Mouse (Mus musculus) kidney, adult 10 weeks (tissue): Measurements from ENCODE around the gene Zfp112. TPM values are rescaled to one million over a fixed set of nuclear protein-coding genes. Genes with fewer than 3 reads are reported as not detected.

ENCODE experiments used
- polyA plus RNA-seq: library from polyadenylated mRNA; stranded (reverse); fragments of 350-450 nt; fragmentation: Illumina TruSeq; extraction: RNeasy Lipid Tissue Mini Kit (QIAGEN cat#74804); gene quantifications from one replicate; pipeline ENCODE4 v1.2.3, GENCODE M21; 2014; ENCODE audit warnings: low read depth, low replicate concordance

Gene Zfp112
- polyA plus RNA-seq: 0.89 TPM

DNA sequence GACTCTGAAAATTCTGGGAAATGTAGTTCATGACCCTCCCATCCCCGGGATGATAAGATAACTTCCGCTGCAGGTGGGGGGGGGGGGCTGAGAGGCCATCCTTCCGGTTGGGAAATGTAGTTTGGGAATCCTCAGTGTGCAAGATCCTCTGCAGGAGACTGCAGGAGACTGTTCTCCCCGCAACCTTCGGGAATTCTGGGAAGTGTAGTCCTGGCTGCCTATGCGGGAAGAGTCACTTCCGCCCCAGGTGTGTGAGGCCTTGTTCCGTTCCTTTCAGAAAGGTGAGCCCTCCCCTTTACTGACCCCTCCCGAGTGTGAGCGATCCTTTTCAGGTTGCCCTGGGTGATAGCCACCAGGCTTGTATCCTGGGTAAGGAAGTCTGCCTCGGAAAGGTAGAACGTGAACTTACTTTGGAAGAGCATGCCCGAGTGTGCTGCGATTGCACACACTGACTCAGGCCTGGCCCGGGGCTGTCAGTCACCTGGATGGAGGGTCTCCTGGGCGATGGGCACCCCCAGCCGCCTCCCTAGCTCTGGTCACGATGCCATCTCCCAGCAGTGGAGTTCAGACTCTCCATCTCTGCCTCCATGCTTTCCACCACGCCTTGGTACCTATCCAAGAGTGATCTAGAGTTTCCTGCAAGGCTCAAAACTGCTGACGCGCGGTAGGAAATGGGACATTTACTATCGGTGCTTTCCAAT, at the start of gene Zfp112:
TSS of gene Zfp112 (plus strand) at position 159 of the 701 bp plus-strand sequence.

DNA sequence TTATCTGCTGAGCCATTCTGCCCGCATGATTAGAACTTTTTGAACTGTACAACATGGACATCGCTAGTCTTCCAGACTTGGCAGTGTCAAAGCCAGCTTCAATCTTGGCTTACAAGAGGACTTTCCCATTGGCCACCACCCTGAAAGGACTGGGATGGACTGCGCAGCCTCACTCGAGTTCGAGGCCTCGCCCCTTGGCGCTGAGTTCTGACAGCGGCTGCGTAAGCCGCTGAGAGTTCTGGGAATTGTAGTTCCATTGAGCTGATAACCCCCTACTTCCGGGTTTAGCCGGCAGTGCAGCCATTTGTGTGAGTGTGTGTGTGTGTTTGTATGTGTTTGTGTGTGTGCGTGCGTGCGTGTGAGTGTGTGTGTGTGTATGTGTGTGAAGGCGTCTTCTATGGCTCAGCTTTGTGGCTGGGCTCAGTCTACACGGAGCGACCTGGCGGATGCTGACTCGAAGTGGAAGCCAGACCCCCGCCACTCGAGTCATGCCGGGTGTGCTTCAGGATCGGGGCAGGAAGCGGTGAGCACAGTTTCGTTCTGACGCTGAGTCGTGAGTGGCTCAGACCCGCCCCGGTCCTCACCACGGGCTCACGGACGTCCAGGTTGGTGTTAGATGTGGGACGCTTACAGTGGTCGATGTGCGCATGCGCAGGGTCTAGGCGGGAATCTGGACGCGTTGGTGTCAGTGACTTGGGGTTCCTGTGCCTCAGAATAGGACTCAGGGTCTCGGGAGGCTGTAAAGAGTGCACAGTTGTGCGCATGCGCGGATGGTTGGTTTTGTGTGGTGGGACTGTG, 30.3 kb upstream of the Zfp112 start, which contains the start of gene Zfp180:
TSS of gene Zfp180 (plus strand) at position 291 of the 798 bp plus-strand sequence.

GRCm38 (mm10) chr7:24133996-24134828, 22.1 kb downstream of the Zfp112 start, which contains the start of gene Zfp235:
Zfp235 (plus strand) TSS chr7:24134169.

DNA sequence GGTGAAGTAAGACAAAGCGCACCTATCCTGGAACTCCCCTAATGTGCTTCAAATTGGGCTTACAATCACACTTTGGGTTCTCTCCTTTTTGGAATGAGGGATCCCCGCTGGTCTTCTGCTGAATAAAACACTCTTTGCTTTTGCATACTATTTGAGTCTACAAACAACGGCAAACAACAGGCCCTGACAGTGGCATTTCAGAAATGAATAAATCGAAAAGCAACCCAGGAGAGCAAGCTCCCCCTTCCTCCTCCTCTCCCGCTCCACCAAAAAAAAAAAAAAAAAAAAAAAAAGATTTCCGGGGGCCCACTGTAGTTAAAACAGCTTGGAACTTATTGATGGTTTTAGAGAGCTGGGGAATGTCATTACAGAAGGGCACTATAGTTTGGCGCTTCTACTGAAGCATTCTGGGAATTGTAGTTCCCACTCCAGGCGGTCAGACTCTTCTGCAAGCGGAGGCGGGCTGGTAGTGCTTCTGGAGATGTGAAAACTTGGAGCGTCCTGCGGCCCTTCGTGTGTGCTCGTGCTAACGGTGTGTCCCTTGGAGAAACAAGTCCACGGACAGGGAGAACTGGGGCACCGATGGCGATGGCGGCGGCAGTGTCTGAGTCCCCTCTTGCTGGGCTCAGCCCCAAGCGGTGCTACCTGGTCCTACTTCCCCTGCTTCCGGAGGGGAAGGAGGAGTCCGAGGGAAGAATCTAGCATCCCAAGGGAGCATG, 62.7 kb downstream of the Zfp112 start, which contains the start of gene Zfp114:
TSS of gene Zfp114 (plus strand) at position 443 of the 719 bp plus-strand sequence.

Other genes with a start within 250 kb of the Zfp112 start
- gene Vmn1r177, start 245.9 kb upstream of the Zfp112 start, polyA plus RNA-seq: not detected
- gene Vmn1r178, start 220.3 kb upstream of the Zfp112 start, polyA plus RNA-seq: not detected
- not detected for gene Vmn1r179, start 185.3 kb upstream of the Zfp112 start, polyA plus RNA-seq
- not detected for gene Vmn1r180, start 161.7 kb upstream of the Zfp112 start, polyA plus RNA-seq
- not detected for gene Vmn1r181, start 137.7 kb upstream of the Zfp112 start, polyA plus RNA-seq
- not detected for gene V1rd19, start 110.6 kb upstream of the Zfp112 start, polyA plus RNA-seq
- gene Vmn1r183, start 59.1 kb upstream of the Zfp112 start, polyA plus RNA-seq: not detected
- 10.3 TPM for gene Zfp180, start 30.4 kb upstream of the Zfp112 start, polyA plus RNA-seq
- 4.6 TPM for gene Zfp235, start 21.9 kb downstream of the Zfp112 start, polyA plus RNA-seq
- 0.93 TPM for gene Zfp114, start 62.7 kb downstream of the Zfp112 start, polyA plus RNA-seq
- gene Zfp111, start 99.1 kb downstream of the Zfp112 start, polyA plus RNA-seq: 6.2 TPM
- gene Zfp109, start 125.2 kb downstream of the Zfp112 start, polyA plus RNA-seq: 2.8 TPM
- 2.9 TPM for gene Zfp108, start 142.5 kb downstream of the Zfp112 start, polyA plus RNA-seq
- gene Zfp93, start 158.1 kb downstream of the Zfp112 start, polyA plus RNA-seq: 4.8 TPM
- gene Zfp61, start 188.9 kb downstream of the Zfp112 start, polyA plus RNA-seq: 2.3 TPM
- 2.2 TPM for gene Zfp94, start 204.4 kb downstream of the Zfp112 start, polyA plus RNA-seq
- gene Tescl, start 221.6 kb downstream of the Zfp112 start, polyA plus RNA-seq: not detected
- not detected for gene Lypd5, start 236.9 kb downstream of the Zfp112 start, polyA plus RNA-seq